Comparison of ENCODE assay signal across 8 mouse cellular contexts in the genomic region with DNA sequence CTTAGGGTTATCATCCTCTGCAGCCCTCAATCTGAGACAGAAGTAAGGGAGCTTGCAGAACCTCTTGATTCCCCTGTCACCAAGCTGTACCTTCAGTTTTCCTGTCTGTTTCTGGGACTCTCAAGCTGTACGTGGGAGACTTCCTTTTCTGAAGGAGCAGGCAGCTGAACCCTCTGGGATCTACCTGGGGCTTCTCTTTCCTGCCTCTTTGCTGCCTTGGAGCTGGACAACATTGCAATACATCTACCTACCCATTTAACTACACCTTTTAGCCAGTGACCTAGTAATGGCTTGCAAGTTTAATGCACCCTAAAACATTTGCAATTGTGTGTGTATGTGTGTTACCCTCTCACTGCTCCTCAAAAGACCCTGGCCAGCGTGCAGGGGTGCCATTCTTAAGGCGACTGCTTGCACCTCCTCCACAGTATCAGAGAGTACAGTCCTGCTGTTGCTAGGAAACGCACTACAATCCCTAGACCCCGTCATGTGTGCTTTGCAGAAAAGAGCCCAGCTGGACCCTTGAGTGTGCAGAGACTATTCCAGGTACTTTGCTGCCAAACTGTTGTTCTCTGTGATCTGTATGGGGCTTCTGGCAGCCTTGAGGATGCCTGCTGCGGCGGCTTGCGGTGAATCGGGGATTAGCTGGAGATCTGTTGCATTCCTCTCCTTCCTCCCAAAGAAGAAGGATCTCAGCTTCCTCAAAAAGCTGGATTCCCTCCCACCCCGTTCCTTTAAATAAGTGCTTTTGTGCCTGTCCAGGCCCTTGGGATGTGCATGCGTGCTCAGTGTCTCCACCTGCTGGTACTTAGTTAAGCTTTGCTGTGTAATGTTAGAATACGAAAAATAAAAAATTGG. TPM values are rescaled to one million over a fixed set of nuclear protein-coding genes. Genes with fewer than 3 reads are reported as not detected.
DNase-seq lines count a peak whose midpoint lies in the region; ATAC-seq and TF ChIP-seq lines count a peak whose summit lies in the region.

No protein-coding gene starts in this region.

- no peak for TF ChIP-seq EP300 in ES-Bruce4 (IDR thresholded peaks at IDR 0.05; ENCODE audit: insufficient read depth, low read depth, low read length)

- H3K27me3 ChIP-seq in ES-Bruce4 (ENCODE audit: control insufficient read depth, insufficient read depth, low read length, poor library complexity, severe bottlenecking), result no peaks in the 10 kb centered on the region
- H3K27me3 ChIP-seq in heart, embryonic 15.5 days, result no peaks in the 10 kb centered on the region
- no peaks in the 10 kb centered on the region for H3K27me3 ChIP-seq in liver, adult 2 months (ENCODE audit: control insufficient read depth, insufficient read depth, low read length)
- no peaks in the 10 kb centered on the region for H3K27me3 ChIP-seq in neural tube, embryonic 15.5 days (replicated peaks)

- 0 out of 2 replicates have a peak, but pooled peaks have one; percentile 27 for ATAC-seq in heart, embryonic 15.5 days (replicated peaks; ENCODE audit: insufficient number of reproducible peaks, insufficient read depth, low FRiP score, low read depth)
- peak; percentile 91 for ATAC-seq in neural tube, embryonic 15.5 days (ENCODE audit: low FRiP score)

- H3K4me3 ChIP-seq in ES-Bruce4 (ENCODE audit: low read depth, low read length), result no peak overlapping the region
- H3K4me3 ChIP-seq in heart, embryonic 15.5 days, result peak overlapping the region; percentile 22; the same call in 1 of the 2 replicates
- no peak overlapping the region for H3K4me3 ChIP-seq in liver, adult 2 months (ENCODE audit: insufficient read depth, low read depth, low read length)
- H3K4me3 ChIP-seq in neural tube, embryonic 15.5 days (replicated peaks), result peak overlapping the region; percentile 32

- H3K27ac ChIP-seq in ES-Bruce4 (ENCODE audit: insufficient read depth, low read length), result no peak overlapping the region
- no peak overlapping the region for H3K27ac ChIP-seq in heart, embryonic 15.5 days
- no peak overlapping the region for H3K27ac ChIP-seq in liver, adult 2 months (replicated peaks; ENCODE audit: insufficient read depth, low read depth, low read length)
- H3K27ac ChIP-seq in neural tube, embryonic 15.5 days (replicated peaks), result peak overlapping the region; percentile 73; the same call in 1 of the 2 replicates

- H3K79me2 ChIP-seq in liver, adult 2 months (ENCODE audit: control insufficient read depth, insufficient read depth, low read length), result no peaks in the 10 kb centered on the region

- peak; percentile 90 for DNase-seq in brain, adult 2 months (ENCODE audit: low read depth, low spot score)
- DNase-seq in fibroblast of lung, adult 2 months (ENCODE audit: low read depth), result peak; percentile 20
- peak; percentile 62 for DNase-seq in kidney, postnatal 14 days
- peak; percentile 27 for DNase-seq in liver, adult 2 months (ENCODE audit: extremely low read depth, low read depth, low spot score)
- DNase-seq in spleen, adult 12 weeks (ENCODE audit: low spot score), result no peak

- H3K36me3 ChIP-seq in ES-Bruce4 (ENCODE audit: control insufficient read depth, insufficient read depth, low read length, poor library complexity, severe bottlenecking), result no peaks in the 10 kb centered on the region
- no peaks in the 10 kb centered on the region for H3K36me3 ChIP-seq in heart, embryonic 15.5 days
- H3K36me3 ChIP-seq in liver, adult 2 months (ENCODE audit: control insufficient read depth, insufficient read depth, low read length), result no peaks in the 10 kb centered on the region
- no peaks in the 10 kb centered on the region for H3K36me3 ChIP-seq in neural tube, embryonic 15.5 days

- H3K9ac ChIP-seq in ES-Bruce4 (ENCODE audit: low read depth, poor library complexity, severe bottlenecking), result no peak overlapping the region
- 0 out of 2 replicates have a peak overlapping the region, but pooled peaks have one; percentile 14 for H3K9ac ChIP-seq in heart, embryonic 15.5 days
- no peak overlapping the region for H3K9ac ChIP-seq in liver, adult 2 months (ENCODE audit: low read depth, low read length)
- H3K9ac ChIP-seq in neural tube, embryonic 15.5 days (replicated peaks), result 0 out of 2 replicates have a peak overlapping the region, but pooled peaks have one; percentile 20

- H3K4me1 ChIP-seq in ES-Bruce4 (ENCODE audit: control insufficient read depth, insufficient read depth, low read length), result no peaks in the 10 kb centered on the region
- H3K4me1 ChIP-seq in heart, embryonic 15.5 days (replicated peaks), result peaks cover 14% of the 10 kb centered on the region
- no peaks in the 10 kb centered on the region for H3K4me1 ChIP-seq in liver, adult 2 months (ENCODE audit: control insufficient read depth, insufficient read depth, low read length)
- H3K4me1 ChIP-seq in neural tube, embryonic 15.5 days, result peaks cover 9% of the 10 kb centered on the region

- peak; percentile 59 for TF ChIP-seq CTCF in ES-Bruce4 (IDR thresholded peaks at IDR 0.05; ENCODE audit: low read depth, low read length)
- peak; percentile 61 for TF ChIP-seq CTCF in liver, adult 2 months (IDR thresholded peaks at IDR 0.05; ENCODE audit: low read depth, low read length)

- H3K9me3 ChIP-seq in ES-Bruce4 (replicated peaks; ENCODE audit: control insufficient read depth, insufficient read depth, low read length, poor library complexity, severe bottlenecking), result no peaks in the 10 kb centered on the region
- H3K9me3 ChIP-seq in heart, embryonic 15.5 days (replicated peaks), result no peaks in the 10 kb centered on the region
- no peaks in the 10 kb centered on the region for H3K9me3 ChIP-seq in neural tube, embryonic 15.5 days (replicated peaks)

- no peak for TF ChIP-seq POLR2A in ES-Bruce4 (IDR thresholded peaks at IDR 0.05; ENCODE audit: insufficient read depth, low read length)
- TF ChIP-seq POLR2A in liver, adult 2 months (IDR thresholded peaks at IDR 0.05; ENCODE audit: extremely low read depth, insufficient read depth, low read length), result no peak

- H3K4me2 ChIP-seq in heart, embryonic 15.5 days, result peak overlapping the region; percentile 54
- peak overlapping the region; percentile 56 for H3K4me2 ChIP-seq in neural tube, embryonic 15.5 days

- WGBS in heart, embryonic 15.5 days, result 16% methylated on average over 12 of the region's 12 CpGs
- WGBS in liver, adult 2 months, result 43% methylated on average over 12 of the region's 12 CpGs
- WGBS in neural tube, embryonic 15.5 days, result 9% methylated on average over 12 of the region's 12 CpGs

RNA-seq across cellular contexts. Expression of a gene that starts 35.9 kb away (rescaled TPM):
- polyA plus RNA-seq in ES-Bruce4 (2011; ENCODE audit: insufficient read depth, insufficient read length, low read depth, missing spikeins), result 10.5 and 11.0 TPM in 2 replicates
- 12.6 and 13.2 TPM in 2 replicates for polyA plus RNA-seq in heart, embryonic 15.5 days (2015; fragmentation: Nextera tagmentation; extraction: Ambion mirVana)
- total RNA-seq in liver, adult 2 months (2014; rRNA removed), result 5.7 and 6.5 TPM in 2 replicates
- 7.9 and 9.7 TPM in 2 replicates for polyA plus RNA-seq in liver, adult 2 months (2012; rRNA removed)
- 7.8 and 9.4 TPM in 2 replicates for polyA plus RNA-seq in neural tube, embryonic 15.5 days (2015; fragmentation: Nextera tagmentation; extraction: Ambion mirVana)

Comparison
In these comparisons a context has a peak if more than half of its experiments do, and no peak if none do; other contexts are left out.
1. H3K4me3 ChIP-seq: peak in heart, embryonic 15.5 days (single experiment) and neural tube, embryonic 15.5 days (single experiment); none in ES-Bruce4 (single experiment) and liver, adult 2 months (single experiment).
2. H3K9ac ChIP-seq: peak in heart, embryonic 15.5 days (single experiment) and neural tube, embryonic 15.5 days (single experiment); none in ES-Bruce4 (single experiment) and liver, adult 2 months (single experiment).